Mouse (Mus musculus): ENCODE data around the gene Tmem125. TPM values are rescaled to one million over a fixed set of nuclear protein-coding genes. Genes with fewer than 3 reads are reported as not detected.
"Not testable (repeated sequence)": the region's sequence is repeated elsewhere in the genome, so short reads cannot be mapped to it uniquely, and the experiment has no call there.

The Tmem125 gene
- polyA plus RNA-seq, 1 experiment from 2014 or later: 0.27 TPM

GRCm38 (mm10) chr4:118564062-118564925 is 20.4 kb upstream of the Tmem125 start:
- no peaks in the 10 kb centered on the region for H3K9me3 ChIP-seq

GRCm38 (mm10) chr4:118553039-118553649 is 9.3 kb upstream of the Tmem125 start:
- 88% methylated on average over 3 of the region's 3 CpGs for WGBS
- no peak for ATAC-seq (replicated peaks)
- peaks cover under 1% of the 10 kb centered on the region; the same call in 1 of the 2 replicates for H3K9me3 ChIP-seq

More at GRCm38 (mm10) chr4:118564062-118564925, 20.4 kb upstream of the Tmem125 start:
- H3K4me1 ChIP-seq: no peaks in the 10 kb centered on the region
- no peak overlapping the region for H3K4me3 ChIP-seq
- no peaks in the 10 kb centered on the region; the same call in 1 of the 2 replicates for H3K27me3 ChIP-seq
- no peaks in the 10 kb centered on the region for H3K36me3 ChIP-seq
- 61% methylated on average over 13 of the region's 13 CpGs for WGBS
- H3K4me2 ChIP-seq (replicated peaks): no peak overlapping the region
- H3K9ac ChIP-seq (replicated peaks): no peak overlapping the region
- ATAC-seq (replicated peaks): peak; percentile 11; the same call in 1 of the 2 replicates
- no peak overlapping the region for H3K27ac ChIP-seq (replicated peaks)

GRCm38 (mm10) chr4:118548130-118548480 is 4.3 kb upstream of the Tmem125 start:
- H3K9ac ChIP-seq (replicated peaks); ATAC-seq (replicated peaks); H3K4me1 ChIP-seq; H3K36me3 ChIP-seq; H3K4me3 ChIP-seq; H3K4me2 ChIP-seq (replicated peaks); H3K9me3 ChIP-seq; H3K27me3 ChIP-seq; H3K27ac ChIP-seq (replicated peaks): not testable (repeated sequence)
- 90% methylated on average over 10 of the region's 10 CpGs for WGBS

More at GRCm38 (mm10) chr4:118553039-118553649, 9.3 kb upstream of the Tmem125 start:
- H3K4me3 ChIP-seq: no peak overlapping the region
- no peaks in the 10 kb centered on the region for H3K4me1 ChIP-seq
- H3K36me3 ChIP-seq: no peaks in the 10 kb centered on the region
- no peaks in the 10 kb centered on the region for H3K27me3 ChIP-seq
- H3K27ac ChIP-seq (replicated peaks): no peak overlapping the region
- H3K4me2 ChIP-seq (replicated peaks): no peak overlapping the region
- no peak overlapping the region for H3K9ac ChIP-seq (replicated peaks)

- not testable (repeated sequence) for H3K36me3 ChIP-seq; H3K9ac ChIP-seq (replicated peaks); H3K4me2 ChIP-seq (replicated peaks); ATAC-seq (replicated peaks); H3K4me3 ChIP-seq; H3K9me3 ChIP-seq; H3K4me1 ChIP-seq; H3K27me3 ChIP-seq; H3K27ac ChIP-seq (replicated peaks)
- WGBS: 90% methylated on average over 23 of the region's 23 CpGs
Observed at GRCm38 (mm10) chr4:118547424-118548129, 3.7 kb upstream of the Tmem125 start.

GRCm38 (mm10) chr4:118544441-118545127 is 740 bp upstream of the Tmem125 start:
- no peak overlapping the region for H3K4me2 ChIP-seq (replicated peaks)
- no peak overlapping the region for H3K9ac ChIP-seq (replicated peaks)
- peaks cover 6% of the 10 kb centered on the region for H3K4me1 ChIP-seq
- no peak overlapping the region for H3K27ac ChIP-seq (replicated peaks)
- WGBS: 77% methylated on average over 14 of the region's 14 CpGs
- no peak for ATAC-seq (replicated peaks)
- no peaks in the 10 kb centered on the region for H3K27me3 ChIP-seq
- H3K9me3 ChIP-seq: peaks cover 4% of the 10 kb centered on the region; the same call in 1 of the 2 replicates
- no peaks in the 10 kb centered on the region for H3K36me3 ChIP-seq
- H3K4me3 ChIP-seq: no peak overlapping the region

- Histone ChIP-seq H3K4me2 (replicated peaks) (peak overlapping the region; percentile 44), H3K9me3 (peaks cover 3% of the 10 kb centered on the region; the same call in 1 of the 2 replicates), H3K27me3 (no peaks in the 10 kb centered on the region), H3K4me3 (peak overlapping the region; percentile 25; the same call in 1 of the 2 replicates), H3K9ac (replicated peaks) (no peak overlapping the region), H3K4me1 (peaks cover 6% of the 10 kb centered on the region), H3K27ac (replicated peaks) (no peak overlapping the region), H3K36me3 (no peaks in the 10 kb centered on the region)
- 22% methylated on average over 13 of the region's 13 CpGs for WGBS
- no peak for ATAC-seq (replicated peaks)
Observed at GRCm38 (mm10) chr4:118543158-118543530, 700 bp downstream of the Tmem125 start.

- Histone ChIP-seq H3K9me3 (no peaks in the 10 kb centered on the region), H3K27ac (replicated peaks) (no peak overlapping the region), H3K36me3 (no peaks in the 10 kb centered on the region), H3K4me1 (peaks cover 6% of the 10 kb centered on the region), H3K4me2 (replicated peaks) (no peak overlapping the region), H3K4me3 (no peak overlapping the region), H3K9ac (replicated peaks) (no peak overlapping the region), H3K27me3 (no peaks in the 10 kb centered on the region)
- 66% methylated on average over 9 of the region's 9 CpGs for WGBS
- no peak for ATAC-seq (replicated peaks)
Observed at GRCm38 (mm10) chr4:118542510-118543157, 1.2 kb downstream of the Tmem125 start.

GRCm38 (mm10) chr4:118539904-118540303 is 3.9 kb downstream of the Tmem125 start:
- Histone ChIP-seq H3K9ac (replicated peaks) (no peak overlapping the region), H3K27ac (replicated peaks) (no peak overlapping the region), H3K27me3 (no peaks in the 10 kb centered on the region), H3K9me3 (no peaks in the 10 kb centered on the region), H3K4me3 (no peak overlapping the region), H3K4me2 (replicated peaks) (no peak overlapping the region), H3K4me1 (peaks cover 6% of the 10 kb centered on the region), H3K36me3 (no peaks in the 10 kb centered on the region)
- ATAC-seq (replicated peaks): no peak
- 13% methylated on average over 10 of the region's 10 CpGs for WGBS

GRCm38 (mm10) chr4:118537801-118538200 is 6.0 kb downstream of the Tmem125 start:
- H3K4me2 ChIP-seq (replicated peaks): no peak overlapping the region
- 45% methylated on average over 6 of the region's 6 CpGs for WGBS
- H3K27ac ChIP-seq (replicated peaks): no peak overlapping the region
- H3K27me3 ChIP-seq: no peaks in the 10 kb centered on the region
- H3K9me3 ChIP-seq: no peaks in the 10 kb centered on the region
- H3K36me3 ChIP-seq: no peaks in the 10 kb centered on the region
- no peaks in the 10 kb centered on the region for H3K4me1 ChIP-seq
- ATAC-seq (replicated peaks): no peak
- H3K9ac ChIP-seq (replicated peaks): no peak overlapping the region
- no peak overlapping the region for H3K4me3 ChIP-seq

- WGBS: 79% methylated on average over 6 of the region's 6 CpGs
Observed at GRCm38 (mm10) chr4:118535610-118536009, 8.2 kb downstream of the Tmem125 start.

GRCm38 (mm10) chr4:118533605-118534004 is 10.2 kb downstream of the Tmem125 start:
- Histone ChIP-seq H3K9ac (replicated peaks) (no peak overlapping the region), H3K9me3 (no peaks in the 10 kb centered on the region), H3K4me3 (no peak overlapping the region), H3K4me1 (no peaks in the 10 kb centered on the region), H3K27ac (replicated peaks) (no peak overlapping the region), H3K4me2 (replicated peaks) (no peak overlapping the region), H3K27me3 (no peaks in the 10 kb centered on the region), H3K36me3 (no peaks in the 10 kb centered on the region)
- WGBS: 91% methylated on average over 7 of the region's 7 CpGs
- no peak for ATAC-seq (replicated peaks)

More at GRCm38 (mm10) chr4:118535610-118536009, 8.2 kb downstream of the Tmem125 start:
- Histone ChIP-seq H3K4me1 (no peaks in the 10 kb centered on the region), H3K27ac (replicated peaks) (no peak overlapping the region), H3K4me2 (replicated peaks) (no peak overlapping the region), H3K9ac (replicated peaks) (no peak overlapping the region), H3K4me3 (no peak overlapping the region), H3K36me3 (no peaks in the 10 kb centered on the region), H3K27me3 (no peaks in the 10 kb centered on the region), H3K9me3 (no peaks in the 10 kb centered on the region)
- no peak for ATAC-seq (replicated peaks)

Data from forebrain, embryonic 15.5 days (tissue).